Mouse (Mus musculus) left cerebral cortex, adult 11 months (tissue): Measurements from ENCODE around the gene Awat1.

Experiments
- DNase-seq: peaks from one replicate; pipeline ENCODE4 v3.0.0; 2022; ENCODE audit warnings: low spot score

The Awat1 gene

DNA sequence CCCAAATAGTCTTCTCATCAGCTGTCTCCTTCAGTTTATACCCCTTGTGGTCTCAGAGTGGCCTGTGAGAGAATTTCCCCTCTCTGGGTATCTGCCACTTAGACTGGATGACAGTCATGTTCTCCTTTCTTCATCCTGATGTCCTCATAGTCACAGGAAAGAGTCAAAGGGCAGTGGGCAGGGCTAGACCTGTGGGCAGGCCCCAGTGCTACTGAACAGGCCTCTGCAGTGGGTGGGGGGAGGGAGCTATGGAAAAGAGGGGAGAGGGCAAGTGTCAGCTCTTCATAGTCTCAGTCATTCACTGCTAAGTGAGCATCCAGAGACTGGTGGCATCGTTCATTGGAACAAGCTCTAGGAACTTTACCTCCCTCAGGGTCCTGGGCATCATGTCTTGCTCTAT, at the start of gene Awat1:
Awat1 (plus strand) TSS at position 301 of the 400 bp plus-strand sequence.
- no peak for DNase-seq

DNA sequence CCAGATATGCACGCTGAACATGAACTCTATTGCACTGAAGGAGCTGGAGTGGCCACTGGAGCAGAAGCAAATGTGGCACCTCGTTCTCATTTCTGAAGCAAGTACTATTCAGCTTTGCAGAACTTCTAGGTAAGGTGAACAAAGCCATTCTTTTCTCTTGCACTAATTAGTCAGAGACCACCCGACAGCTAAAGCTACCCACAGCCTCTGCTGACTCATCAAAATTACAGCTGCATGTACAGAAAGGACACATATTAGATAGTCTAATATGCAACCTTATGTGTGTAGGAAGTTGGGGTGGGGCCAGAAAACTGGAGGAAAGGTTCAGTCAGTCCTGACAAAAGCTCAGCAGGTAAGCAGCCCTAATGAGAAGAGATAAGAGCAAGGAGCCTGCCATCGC, 47.6 kb upstream of the Awat1 start, which contains the start of gene Dgat2l6:
Dgat2l6 (plus strand) TSS at position 368 of the 400 bp plus-strand sequence.
- no peak for DNase-seq

GRCm38 (mm10) chrX:100556026-100556425, 16.0 kb upstream of the Awat1 start:
- no peak for DNase-seq

- no peak for DNase-seq
Measured at GRCm38 (mm10) chrX:100565696-100566095, 6.4 kb upstream of the Awat1 start.

DNA sequence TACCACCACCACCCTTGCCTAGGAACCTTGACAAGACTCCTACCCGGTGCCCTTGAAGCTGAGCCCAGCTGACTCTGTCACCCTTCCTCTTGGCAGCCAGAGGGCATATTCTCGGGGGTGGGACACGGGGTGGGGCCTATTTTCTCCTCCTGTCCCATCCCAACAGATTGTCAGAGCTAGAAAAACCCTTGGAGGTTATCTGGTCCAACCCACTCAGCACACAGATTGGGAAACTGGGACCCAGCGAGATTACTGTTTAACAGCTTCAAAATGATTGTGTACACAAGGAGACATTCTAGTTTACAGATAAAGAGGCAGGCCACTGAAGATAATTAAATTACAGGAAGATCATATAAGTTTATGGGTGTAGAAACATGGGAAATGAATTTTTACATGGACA, 22.7 kb downstream of the Awat1 start, which contains the start of gene P2ry4:
P2ry4 (minus strand) TSS at position 79 of the 400 bp plus-strand sequence.
- no peak for DNase-seq

DNA sequence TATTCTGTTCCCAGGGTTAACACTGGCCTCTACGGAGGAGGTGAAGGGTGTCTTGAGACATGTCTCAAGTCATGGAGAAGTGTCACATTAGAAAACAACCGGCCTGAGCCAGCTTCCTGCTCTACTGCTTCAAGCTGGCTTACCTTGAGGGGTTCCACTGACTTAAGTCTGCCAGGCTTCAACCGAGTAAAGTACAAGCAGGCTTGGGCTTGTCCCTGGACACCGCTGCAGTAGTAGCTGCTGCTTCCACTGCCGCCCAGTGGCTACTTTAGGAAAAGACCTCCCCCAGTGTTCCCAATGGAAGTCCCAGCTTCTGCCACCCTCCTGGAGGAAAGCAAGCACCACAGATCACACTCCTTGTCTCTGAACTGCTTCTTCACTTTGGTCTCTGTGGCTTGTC, 25.4 kb downstream of the Awat1 start:
- DNase-seq: peak; percentile 29

DNA sequence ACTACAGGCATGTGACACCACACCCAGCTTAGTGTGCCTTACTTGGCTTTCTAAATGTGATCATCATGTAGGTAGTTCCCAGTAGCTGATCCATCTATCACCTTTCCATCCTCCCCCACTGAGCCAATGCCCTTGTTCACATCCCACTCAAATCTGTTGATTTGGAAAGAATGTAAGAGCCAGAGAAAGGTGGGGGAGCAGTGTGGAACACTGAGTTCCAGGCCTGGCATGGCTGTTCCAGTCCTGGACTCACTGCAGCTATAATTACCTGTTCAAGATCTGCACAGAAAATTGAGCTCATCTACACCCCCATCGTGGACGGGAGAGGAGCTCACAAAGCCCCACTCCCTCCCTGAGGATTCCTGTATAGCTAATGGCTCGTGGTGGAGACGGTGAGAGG, 27.7 kb downstream of the Awat1 start:
- peak; percentile 38 for DNase-seq

DNA sequence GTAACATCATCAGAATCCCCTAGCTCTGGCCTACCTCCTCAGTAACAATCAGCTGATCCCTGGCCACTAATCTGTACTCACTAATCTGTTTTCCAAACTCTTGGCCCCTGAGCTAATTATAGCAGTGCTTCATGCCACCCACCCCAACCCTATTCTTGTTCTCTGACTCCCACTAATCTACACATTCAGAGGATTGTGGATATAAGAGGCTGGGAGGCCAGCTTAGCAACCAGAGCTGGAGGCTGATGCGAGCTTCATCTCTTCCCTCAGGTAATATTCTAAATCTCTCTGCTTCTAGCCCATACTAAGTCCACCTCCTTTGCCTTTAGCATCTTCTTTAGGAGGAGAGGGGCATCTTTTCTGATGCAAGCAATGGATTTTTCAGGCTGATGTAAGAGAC, 33.3 kb downstream of the Awat1 start, which contains the start of gene Arr3:
Arr3 (plus strand) TSS at position 184 of the 400 bp plus-strand sequence.
- no peak for DNase-seq

GRCm38 (mm10) chrX:100618488-100618887, 46.4 kb downstream of the Awat1 start:
- DNase-seq: no peak

DNA sequence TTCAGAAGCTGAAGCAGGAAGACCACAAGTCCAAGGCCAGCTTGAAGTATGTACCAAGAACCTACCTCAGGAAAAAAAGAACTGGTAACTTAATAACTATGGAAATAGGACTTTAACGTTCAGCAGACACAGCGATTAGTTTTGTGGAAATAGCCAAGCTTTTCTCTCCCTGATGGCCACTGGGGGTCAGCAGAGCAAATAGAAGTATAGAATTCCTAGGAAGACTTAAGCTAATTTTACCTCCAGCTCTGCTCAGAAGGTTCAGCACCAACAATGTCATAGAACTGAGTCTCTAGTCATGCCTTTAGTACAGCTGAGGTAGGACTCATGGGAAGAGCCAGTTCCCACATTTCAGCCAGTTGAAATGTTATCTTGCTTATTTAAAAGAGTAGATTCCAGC, 49.3 kb downstream of the Awat1 start:
- no peak for DNase-seq

- no peak for DNase-seq
Measured at GRCm38 (mm10) chrX:100624242-100624641, 52.2 kb downstream of the Awat1 start.

- DNase-seq: no peak
Measured at GRCm38 (mm10) chrX:100625146-100625545, 53.1 kb downstream of the Awat1 start.

DNA sequence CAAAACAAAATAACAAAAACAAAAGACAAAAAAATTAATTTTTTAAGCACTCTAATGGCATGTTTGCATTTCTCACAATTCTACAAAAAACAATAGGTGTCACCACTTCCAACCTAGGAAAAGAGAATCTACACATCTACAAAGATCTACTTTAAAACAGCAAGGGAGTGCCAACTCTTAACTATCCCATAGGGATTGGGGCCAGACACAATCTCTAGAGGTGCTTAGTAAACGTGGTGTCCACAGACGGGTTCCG, 53.4 kb downstream of the Awat1 start, which contains the start of gene Kif4:
Kif4 (plus strand) TSS at position 192 of the 256 bp plus-strand sequence.
- DNase-seq: no peak

- peak; percentile 83 for DNase-seq
Measured at GRCm38 (mm10) chrX:100625802-100626793, 54.0 kb downstream of the Awat1 start, which contains the start of gene Pdzd11. Pdzd11 (minus strand) TSS chrX:100626568.
